Mouse (Mus musculus) spleen, postnatal 4 days (tissue): ENCODE results near the gene Sun2.

Source experiments
- DNase-seq, 2 experiments: peaks; one replicate each; pipeline ENCODE4 v3.0.0; 2022; ENCODE audit warnings: low spot score in 2 of 2

Sun2 gene

GRCm38 (mm10) chr15:79755977-79756625 lies 13.8 kb upstream of the Sun2 start:
- no peak for DNase-seq

GRCm38 (mm10) chr15:79755176-79755575 lies 12.8 kb upstream of the Sun2 start:
- DNase-seq = no peak

GRCm38 (mm10) chr15:79753873-79754272 lies 11.5 kb upstream of the Sun2 start:
- no peak for DNase-seq

GRCm38 (mm10) chr15:79753420-79753752 lies 11.1 kb upstream of the Sun2 start:
- no peak for DNase-seq

- peak; percentile 73 to 91 for DNase-seq
Measured at GRCm38 (mm10) chr15:79752742-79753419, 10.5 kb upstream of the Sun2 start.

GRCm38 (mm10) chr15:79751772-79752171 lies 9.4 kb upstream of the Sun2 start:
- DNase-seq = peak in 1 of 2 experiments; percentile 31

- DNase-seq = no peak
Measured at GRCm38 (mm10) chr15:79750266-79750665, 7.9 kb upstream of the Sun2 start.

GRCm38 (mm10) chr15:79749162-79749561 lies 6.8 kb upstream of the Sun2 start:
- DNase-seq = no peak

- DNase-seq = peak; percentile 55 to 79
Measured at GRCm38 (mm10) chr15:79747998-79748397, 5.7 kb upstream of the Sun2 start.

- no peak for DNase-seq
Measured at GRCm38 (mm10) chr15:79745883-79746282, 3.5 kb upstream of the Sun2 start.

- DNase-seq = no peak
Measured at GRCm38 (mm10) chr15:79745312-79745711, 3.0 kb upstream of the Sun2 start.

- no peak for DNase-seq
Measured at GRCm38 (mm10) chr15:79744742-79745141, 2.4 kb upstream of the Sun2 start.

GRCm38 (mm10) chr15:79744001-79744400 lies 1.7 kb upstream of the Sun2 start:
- DNase-seq = no peak

- no peak for DNase-seq
Measured at GRCm38 (mm10) chr15:79742706-79743023, 329 bp upstream of the Sun2 start.

GRCm38 (mm10) chr15:79741173-79741858 lies 1.0 kb downstream of the Sun2 start:
- DNase-seq = peak in 1 of 2 experiments; percentile 25

GRCm38 (mm10) chr15:79740739-79741138 lies 1.6 kb downstream of the Sun2 start:
- no peak for DNase-seq

- no peak for DNase-seq
Measured at GRCm38 (mm10) chr15:79734311-79734710, 8.0 kb downstream of the Sun2 start.

GRCm38 (mm10) chr15:79733640-79734039 lies 8.7 kb downstream of the Sun2 start:
- DNase-seq = no peak

- no peak for DNase-seq
Measured at GRCm38 (mm10) chr15:79733192-79733591, 9.1 kb downstream of the Sun2 start.

GRCm38 (mm10) chr15:79731554-79731953 lies 10.8 kb downstream of the Sun2 start:
- DNase-seq = no peak

- DNase-seq = no peak
Measured at GRCm38 (mm10) chr15:79728731-79729388, 13.5 kb downstream of the Sun2 start.

- DNase-seq = no peak
Measured at GRCm38 (mm10) chr15:79728311-79728710, 14.0 kb downstream of the Sun2 start.

GRCm38 (mm10) chr15:79727840-79728239 lies 14.5 kb downstream of the Sun2 start:
- DNase-seq = no peak
